Mouse (Mus musculus) hematopoietic stem cell, adult 5-6 weeks (primary cell): ENCODE results near the gene Abhd17a. TPM values are rescaled to one million over a fixed set of nuclear protein-coding genes. Genes with fewer than 3 reads are reported as not detected.

Experiments used
- ATAC-seq, 2 experiments: fragments of 125-278 bp in 1 of 2; replicated peaks in 1 of 2; 2 replicates each; pipeline ENCODE4 v1.8.0; 2016 to 2017; ENCODE audit warnings: inconsistent platforms in 2 of 2, mild to moderate bottlenecking in 2 of 2, moderate number of reproducible peaks in 2 of 2, low read depth in 1 of 2, moderate TSS enrichment in 1 of 2; ENCODE audit not compliant: low FRiP score in 2 of 2, poor library complexity in 2 of 2, severe bottlenecking in 2 of 2, insufficient read depth in 1 of 2, low TSS enrichment in 1 of 2
- total RNA-seq: library from RNA; stranded (forward); fragments of 172-1452, 232-1000 nt; gene quantifications from 2 replicates; pipeline ENCODE4 v1.2.3, GENCODE M21; 2017

Gene Abhd17a
- total RNA-seq, 1 experiment from 2014 or later, result 16.3 TPM

DNA sequence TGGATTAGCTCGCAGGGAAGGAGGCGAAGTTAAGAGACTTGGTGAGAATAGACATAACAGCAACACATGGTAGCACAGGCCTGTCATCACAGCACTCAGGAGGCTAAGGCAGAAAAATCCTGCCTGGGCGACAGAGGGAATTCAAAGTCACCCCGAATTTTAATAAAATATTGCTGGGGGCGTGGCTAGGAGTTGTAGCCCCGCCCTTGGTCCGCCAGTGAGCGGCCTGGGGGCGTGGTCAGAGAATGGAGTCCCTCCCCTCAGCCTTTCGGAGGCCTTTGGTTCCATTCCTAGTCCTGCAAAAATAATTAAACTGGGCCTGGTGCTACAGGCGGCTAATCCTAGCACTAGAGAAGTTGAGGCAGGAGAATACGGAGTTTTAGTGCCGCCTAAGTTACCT lies 54.4 kb downstream of the Abhd17a start:
- ATAC-seq, result no peak

DNA sequence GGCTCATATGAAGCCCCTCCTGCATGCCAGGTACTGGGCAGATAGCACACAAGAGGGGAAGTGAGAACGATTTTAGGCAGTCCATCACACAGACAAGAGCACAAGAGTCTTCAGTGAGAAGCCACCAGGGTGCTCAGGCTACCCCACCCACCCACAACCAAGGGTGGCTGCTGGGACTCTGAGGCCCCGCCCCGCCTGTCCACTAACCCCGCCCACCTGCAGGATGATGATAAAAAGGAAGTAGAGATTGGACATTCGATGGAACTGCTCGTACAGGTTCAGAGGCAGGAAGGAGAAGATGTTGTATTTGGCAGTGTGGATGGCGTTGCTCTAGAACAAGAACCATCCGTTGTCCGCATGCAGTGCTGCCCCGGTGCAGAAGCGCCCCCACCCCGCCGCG lies 55.1 kb downstream of the Abhd17a start:
- ATAC-seq, result peak in 1 of 2 experiments; percentile 14; a peak in 1 of 4 replicates

DNA sequence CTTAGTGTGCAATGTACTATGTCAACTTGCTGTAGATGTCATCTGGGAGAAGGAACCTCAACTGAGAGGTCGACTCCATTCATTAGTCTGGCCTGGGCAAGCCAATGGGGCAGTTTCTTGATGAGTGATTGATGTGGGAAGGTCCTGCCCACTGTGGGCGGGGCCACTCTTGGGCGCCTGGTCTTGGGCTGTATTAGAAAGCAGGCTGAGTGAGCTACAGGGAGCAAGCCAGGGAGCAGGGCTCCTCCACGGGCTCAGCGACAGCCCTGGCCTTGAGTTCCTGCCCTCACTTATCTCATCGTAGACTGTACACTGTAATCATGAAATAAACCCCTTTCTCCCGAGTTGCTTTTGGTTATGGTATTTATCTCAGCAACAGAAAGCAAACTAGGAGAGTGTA lies 56.4 kb downstream of the Abhd17a start:
- ATAC-seq, result peak in 1 of 2 experiments; percentile 16; a peak in 1 of 4 replicates

Other genes with a start within 250 kb of the Abhd17a start
- 0.25 and 0.40 TPM in 2 replicates for gene Adamtsl5, start 241.9 kb downstream of the Abhd17a start, total RNA-seq
- not detected in 2 replicates for gene Plk5, start 233.9 kb downstream of the Abhd17a start, total RNA-seq
- gene Mex3d, start 202.7 kb downstream of the Abhd17a start, total RNA-seq, result 8.8 and 9.9 TPM in 2 replicates
- 40.6 and 89.6 TPM in 2 replicates for gene Mbd3, start 190.8 kb downstream of the Abhd17a start, total RNA-seq
- gene Uqcr11, start 183.5 kb downstream of the Abhd17a start, total RNA-seq, result 94.4 and 127 TPM in 2 replicates
- 52.6 and 54.4 TPM in 2 replicates for gene Tcf3, start 156.7 kb downstream of the Abhd17a start, total RNA-seq
- gene Onecut3, start 95.5 kb downstream of the Abhd17a start, total RNA-seq, result not detected in 2 replicates
- not detected in 2 replicates for gene Atp8b3, start 51.2 kb downstream of the Abhd17a start, total RNA-seq
- gene Rexo1, start 28.8 kb downstream of the Abhd17a start, total RNA-seq, result 13.9 and 19.2 TPM in 2 replicates
- gene Klf16, start 13.0 kb downstream of the Abhd17a start, total RNA-seq, result 5.3 and 9.9 TPM in 2 replicates
- 7.4 and 9.6 TPM in 2 replicates for gene Scamp4, start 12.5 kb upstream of the Abhd17a start, total RNA-seq
- 0.94 TPM in 1 of 2 replicates, not detected in the other for gene Adat3, start 12.5 kb upstream of the Abhd17a start, total RNA-seq
- 0.31 and 0.60 TPM in 2 replicates for gene Gm49322, start 15.7 kb upstream of the Abhd17a start, total RNA-seq
- gene Csnk1g2, start 32.5 kb upstream of the Abhd17a start, total RNA-seq, result 184 and 239 TPM in 2 replicates
- gene Btbd2, start 66.7 kb upstream of the Abhd17a start, total RNA-seq, result 13.6 and 35.8 TPM in 2 replicates
- 52.4 and 75.9 TPM in 2 replicates for gene Mknk2, start 87.8 kb upstream of the Abhd17a start, total RNA-seq
- gene Mob3a, start 111.6 kb upstream of the Abhd17a start, total RNA-seq, result 81.1 and 92.3 TPM in 2 replicates
- gene Izumo4, start 111.8 kb upstream of the Abhd17a start, total RNA-seq, result 9.5 and 10.4 TPM in 2 replicates
- 37.7 and 45.2 TPM in 2 replicates for gene Ap3d1, start 151.9 kb upstream of the Abhd17a start, total RNA-seq
- 12.0 and 13.0 TPM in 2 replicates for gene Dot1l, start 164.9 kb upstream of the Abhd17a start, total RNA-seq
- 12.9 and 24.7 TPM in 2 replicates for gene Sf3a2, start 207.9 kb upstream of the Abhd17a start, total RNA-seq
- 35.8 and 45.6 TPM in 2 replicates for gene Plekhj1, start 208.3 kb upstream of the Abhd17a start, total RNA-seq
- gene Amh, start 214.9 kb upstream of the Abhd17a start, total RNA-seq, result 0.15 TPM in 1 of 2 replicates, not detected in the other
- 0.50 and 0.94 TPM in 2 replicates for gene Jsrp1, start 223.2 kb upstream of the Abhd17a start, total RNA-seq
- 154 and 289 TPM in 2 replicates for gene Oaz1, start 236.3 kb upstream of the Abhd17a start, total RNA-seq